Mouse (Mus musculus) liver, embryonic 14 days (tissue): Measurements from ENCODE around the gene Trim3. TPM values are rescaled to one million over a fixed set of nuclear protein-coding genes. Genes with fewer than 3 reads are reported as not detected.

Experiments used
- polyA plus RNA-seq: library from polyadenylated mRNA; depleted of rRNA; stranded (reverse); fragments of >200 nt; gene quantifications from 2 replicates; pipeline ENCODE4 v1.2.3, GENCODE M21; 2012; rRNA removed

Trim3 gene
- polyA plus RNA-seq, result 4.4 and 4.6 TPM in 2 replicates

GRCm38 (mm10) chr7:105633127-105633800, at the start of gene Trim3:
Trim3 (minus strand) TSS chr7:105633571.

GRCm38 (mm10) chr7:105650639-105651435, 17.5 kb upstream of the Trim3 start, which contains the start of gene Dnhd1:
Dnhd1 (plus strand) TSS chr7:105650827.

GRCm38 (mm10) chr7:105640233-105640893, 7.0 kb upstream of the Trim3 start, which contains the start of the genes Arfip2 and Gm45799:
Arfip2 (minus strand) TSS chr7:105640416.
Gm45799 (plus strand) TSS chr7:105640552.

GRCm38 (mm10) chr7:105639756-105640155, 6.4 kb upstream of the Trim3 start, which contains the start of gene Timm10b:
Timm10b (plus strand) TSS chr7:105640056.

GRCm38 (mm10) chr7:105581094-105581703, 52.2 kb downstream of the Trim3 start, which contains the start of gene Apbb1:
Apbb1 (minus strand) TSS chr7:105581653.

Other genes starting within 250 kb of the Trim3 start
- 7.3 and 9.1 TPM in 2 replicates for gene Fam160a2, start 233.5 kb downstream of the Trim3 start, polyA plus RNA-seq
- 0.01 and 0.05 TPM in 2 replicates for gene Cnga4, start 229.0 kb downstream of the Trim3 start, polyA plus RNA-seq
- gene Cckbr, start 207.8 kb downstream of the Trim3 start, polyA plus RNA-seq, result not detected in 2 replicates
- 2.6 TPM in 2 replicates for gene Cavin3, start 151.3 kb downstream of the Trim3 start, polyA plus RNA-seq
- 8.7 and 10.2 TPM in 2 replicates for gene Smpd1, start 79.2 kb downstream of the Trim3 start, polyA plus RNA-seq
- 1.7 TPM in 2 replicates for gene Apbb1, start 51.9 kb downstream of the Trim3 start, polyA plus RNA-seq
- 175 and 220 TPM in 2 replicates for gene Hpx, start 33.4 kb downstream of the Trim3 start, polyA plus RNA-seq
- 58.1 and 59.9 TPM in 2 replicates for gene Timm10b, start 6.5 kb upstream of the Trim3 start, polyA plus RNA-seq
- gene Arfip2, start 6.8 kb upstream of the Trim3 start, polyA plus RNA-seq, result 11.8 and 15.0 TPM in 2 replicates
- 61.9 and 66.6 TPM in 2 replicates for gene Gm45799, start 7.0 kb upstream of the Trim3 start, polyA plus RNA-seq
- 0.52 and 0.68 TPM in 2 replicates for gene Dnhd1, start 17.3 kb upstream of the Trim3 start, polyA plus RNA-seq
- gene Ilk, start 103.0 kb upstream of the Trim3 start, polyA plus RNA-seq, result 64.6 and 77.3 TPM in 2 replicates
- gene Rrp8, start 103.8 kb upstream of the Trim3 start, polyA plus RNA-seq, result 8.1 and 9.2 TPM in 2 replicates
- 172 and 195 TPM in 2 replicates for gene Taf10, start 110.8 kb upstream of the Trim3 start, polyA plus RNA-seq
- gene Tpp1, start 118.7 kb upstream of the Trim3 start, polyA plus RNA-seq, result 31.5 and 35.3 TPM in 2 replicates
- 0.53 and 0.54 TPM in 2 replicates for gene Dchs1, start 154.1 kb upstream of the Trim3 start, polyA plus RNA-seq
- gene Mrpl17, start 177.5 kb upstream of the Trim3 start, polyA plus RNA-seq, result 132 and 139 TPM in 2 replicates